Mouse (Mus musculus) right cerebral cortex, adult 18-20 months (tissue): ENCODE data around the gene Kcnq1.

Experiments used
- DNase-seq: peaks from one replicate; pipeline ENCODE4 v3.0.0; 2022; ENCODE audit warnings: mixed read lengths

Kcnq1 gene

DNA sequence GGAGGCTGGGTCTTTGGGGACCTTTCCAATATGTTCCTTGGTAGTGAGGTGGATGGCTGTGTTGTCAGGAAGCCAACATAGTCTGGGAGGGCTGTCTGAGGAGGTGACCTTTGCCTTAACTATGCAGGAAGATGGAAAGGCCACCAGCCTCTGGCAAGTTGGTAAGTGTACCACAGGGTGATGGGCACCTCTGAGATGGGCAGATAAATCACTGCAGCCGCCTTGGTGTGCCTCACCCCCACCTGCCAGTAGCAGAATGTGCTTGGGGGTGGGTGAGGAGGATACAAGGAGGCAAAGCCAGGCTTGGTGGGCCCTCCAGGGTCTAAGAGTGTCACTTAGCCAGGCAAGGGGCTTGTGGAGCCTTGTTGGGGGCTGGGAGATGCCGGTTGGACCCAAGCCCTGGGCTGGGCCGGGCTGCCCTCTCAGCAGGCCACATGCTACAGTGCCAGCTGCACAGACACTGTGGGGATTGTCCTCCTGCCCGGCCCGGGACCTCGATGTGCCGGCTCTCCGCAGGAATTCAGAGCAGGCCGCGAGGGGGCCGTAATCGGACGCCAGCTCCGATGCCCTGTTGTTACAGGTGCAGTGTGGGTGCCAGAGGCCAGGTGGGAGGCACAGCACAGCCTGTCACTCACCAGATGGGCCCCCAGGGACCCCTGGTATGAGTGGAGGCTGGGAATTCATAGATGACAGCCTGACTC is 223.1 kb downstream of the Kcnq1 start:
- peak; percentile 43 for DNase-seq

DNA sequence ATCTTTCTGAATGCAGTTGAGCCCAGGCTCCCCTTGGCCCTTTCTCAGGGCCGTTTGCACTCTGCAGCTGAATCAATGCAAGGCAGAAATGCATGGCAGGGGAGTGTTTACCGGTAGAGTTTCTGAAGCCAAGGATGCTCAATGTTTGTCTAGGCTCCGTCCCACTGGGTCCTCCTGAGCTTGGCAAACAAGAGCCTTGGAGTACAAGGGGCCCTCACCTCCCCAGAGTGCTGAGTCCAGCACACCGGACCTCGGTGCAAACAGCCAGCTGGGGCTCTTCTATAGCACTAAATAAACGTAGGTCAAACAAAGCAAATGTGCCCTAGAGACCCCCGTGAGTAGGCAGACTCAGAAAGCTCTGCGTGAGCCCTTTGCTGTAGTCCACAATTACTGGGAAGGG is 226.9 kb downstream of the Kcnq1 start:
- DNase-seq = no peak

DNA sequence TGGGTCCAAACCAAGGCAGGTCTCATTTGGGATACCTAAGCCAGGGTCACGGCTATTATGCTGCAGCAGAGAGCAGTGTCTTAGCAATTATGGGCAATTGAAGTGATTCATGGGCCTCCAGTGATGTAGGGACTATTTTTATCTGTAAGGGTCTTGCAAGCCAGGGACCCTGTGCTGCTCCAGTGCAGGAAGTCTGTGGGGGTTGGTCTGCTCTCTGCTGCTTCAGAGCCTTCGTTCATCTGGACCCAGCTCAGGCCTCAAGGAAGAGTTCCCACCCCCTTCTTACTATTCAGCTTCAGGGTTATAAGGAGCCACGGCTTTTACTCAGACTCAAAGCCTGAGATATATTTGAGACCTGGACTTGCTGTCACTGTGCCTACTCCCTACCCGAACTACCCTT is 227.4 kb downstream of the Kcnq1 start:
- no peak for DNase-seq

DNA sequence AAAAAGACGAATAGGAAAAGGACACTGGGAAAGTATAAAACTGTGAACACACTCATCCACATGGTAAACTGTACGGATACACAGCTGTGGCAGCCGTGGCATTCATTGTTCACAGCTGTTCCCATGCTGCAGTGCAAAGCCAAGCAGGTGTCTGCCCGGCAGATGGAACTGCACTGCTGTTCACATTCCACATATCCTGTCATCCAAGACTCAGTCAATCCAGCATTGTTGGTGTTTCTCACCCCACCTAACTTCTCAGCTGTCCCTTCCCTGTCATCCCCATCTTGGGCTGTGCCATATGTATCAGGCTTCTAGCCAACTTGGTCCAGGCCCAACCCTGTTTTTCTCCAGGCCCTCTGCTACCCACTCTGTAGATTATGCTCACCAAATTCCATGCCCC is 232.5 kb downstream of the Kcnq1 start:
- DNase-seq = no peak

DNA sequence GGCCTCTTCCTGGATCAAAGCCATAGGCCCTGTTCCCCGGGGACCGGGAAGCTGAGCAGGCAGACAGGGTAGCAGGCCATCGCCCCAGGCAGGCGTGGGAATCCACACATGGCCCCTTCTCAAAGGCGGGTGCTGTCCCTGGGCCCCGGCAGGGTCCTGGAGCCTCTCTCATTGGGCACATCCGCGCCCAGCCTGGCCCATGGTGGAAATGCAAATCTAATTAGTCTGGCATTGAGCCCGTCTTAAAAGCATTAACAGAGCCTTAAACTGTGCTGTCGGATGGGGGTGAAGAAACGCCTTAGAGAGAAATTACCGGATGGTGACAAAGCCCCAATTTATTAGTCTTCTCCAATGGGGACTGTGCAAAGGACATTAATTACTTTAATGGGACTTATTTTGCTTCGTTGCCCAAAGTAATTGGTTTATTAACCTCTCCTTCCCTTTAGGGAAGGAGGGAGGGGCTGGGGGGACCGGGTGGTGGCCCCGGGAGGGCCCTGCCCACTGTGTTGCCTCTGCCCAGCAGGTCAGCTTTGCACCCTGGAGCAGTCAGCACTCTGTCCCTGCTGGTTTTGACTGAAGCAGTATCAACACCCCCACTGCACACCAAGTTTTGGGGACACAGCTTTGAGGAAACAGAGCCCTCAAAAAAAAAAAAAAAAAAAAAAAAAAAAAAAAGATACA is 234.6 kb downstream of the Kcnq1 start:
- DNase-seq = no peak

DNA sequence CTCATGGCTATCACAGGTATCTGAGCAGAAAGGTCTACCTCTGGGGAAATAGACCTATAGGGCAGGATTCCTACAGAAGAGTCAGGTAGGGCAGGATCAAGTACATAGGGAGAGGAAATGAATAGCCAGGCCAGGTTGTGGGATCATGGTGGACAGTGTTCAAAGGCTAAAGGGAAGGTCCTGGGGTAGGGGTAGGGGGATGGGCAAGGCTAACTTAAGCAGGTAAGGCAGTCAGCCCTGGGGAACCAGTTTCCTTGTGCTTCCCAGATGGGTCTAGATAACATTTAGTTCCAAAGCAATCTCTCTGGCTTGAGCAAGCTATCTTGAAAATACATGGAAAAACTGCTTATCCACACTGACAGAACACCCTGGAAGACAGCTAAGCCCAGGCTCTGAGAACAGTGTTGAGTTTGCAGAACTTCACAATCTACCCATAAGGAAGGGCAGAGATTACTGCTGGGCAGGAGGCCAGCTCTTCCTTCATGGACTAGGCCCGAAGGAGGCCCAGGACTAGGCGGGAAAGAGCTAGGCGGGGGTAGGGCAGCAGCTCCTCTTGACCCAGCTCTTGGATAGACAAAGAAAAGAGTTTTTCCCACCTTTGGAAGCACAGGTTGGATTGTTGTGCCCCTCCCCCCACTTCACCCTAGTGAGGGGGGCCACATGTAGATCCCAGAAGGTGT is 235.3 kb downstream of the Kcnq1 start:
- no peak for DNase-seq

DNA sequence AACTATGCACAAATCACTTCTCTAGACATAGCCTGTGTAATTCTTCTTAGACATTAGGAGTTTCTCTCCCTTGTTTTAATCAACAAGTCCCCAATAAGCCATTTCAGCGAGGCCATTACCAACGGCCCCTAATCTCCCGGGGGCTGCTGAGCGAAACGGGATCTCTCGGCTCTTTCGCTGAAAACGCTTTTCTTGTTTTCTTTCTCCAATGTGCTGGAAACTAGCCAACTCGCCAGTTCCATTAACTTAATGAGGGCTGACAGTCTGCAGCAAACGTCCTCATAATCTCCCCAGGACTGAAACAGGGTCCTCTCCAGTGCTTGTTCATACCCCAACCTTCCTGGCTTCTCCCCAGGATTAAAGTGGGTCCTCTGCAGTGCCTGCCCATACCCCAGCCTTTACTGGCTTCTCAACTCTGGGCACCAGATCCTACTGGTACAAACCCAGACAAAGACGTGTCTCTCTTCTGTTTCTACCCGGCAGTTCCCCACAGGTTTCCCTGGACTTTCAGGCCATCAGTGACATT is 237.7 kb downstream of the Kcnq1 start:
- DNase-seq = no peak

DNA sequence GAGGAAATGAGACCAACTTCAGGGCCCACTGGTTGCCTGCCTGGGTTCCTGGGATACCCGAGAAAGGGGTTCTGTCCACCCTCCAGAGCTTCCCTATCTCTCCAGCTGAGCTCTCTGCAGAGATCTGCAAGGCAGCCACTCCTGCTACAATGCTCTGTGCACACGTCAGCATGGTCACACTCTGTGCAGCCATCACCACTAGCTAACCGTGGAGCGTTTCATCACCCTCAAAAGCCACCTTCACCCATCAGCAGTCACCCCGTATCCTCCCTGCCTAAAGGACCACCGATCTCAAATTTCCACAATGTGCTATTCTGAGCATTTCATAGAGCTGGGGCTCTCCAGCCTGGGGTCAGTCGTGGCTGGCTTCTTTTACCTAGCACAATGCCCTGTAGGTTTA is 243.1 kb downstream of the Kcnq1 start:
- no peak for DNase-seq

DNA sequence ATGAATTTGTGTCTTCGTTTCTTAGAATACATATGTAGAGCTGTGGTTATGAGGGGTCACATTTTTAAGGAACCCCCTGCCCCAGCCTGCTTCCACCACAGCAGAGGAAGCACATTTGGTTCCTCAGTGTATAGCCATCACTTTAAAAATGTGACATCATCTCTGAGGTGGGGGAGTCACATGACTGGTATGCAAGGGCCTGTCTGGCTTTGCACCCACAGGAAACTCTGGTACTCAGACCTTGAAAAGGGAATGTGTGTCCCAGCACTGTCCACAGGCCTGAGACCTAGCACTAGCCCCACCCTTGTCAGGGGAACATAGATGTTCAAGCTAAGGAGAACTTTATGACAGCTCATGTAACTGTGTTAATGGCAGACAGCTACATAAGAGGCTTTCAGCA is 243.7 kb downstream of the Kcnq1 start:
- DNase-seq = no peak

DNA sequence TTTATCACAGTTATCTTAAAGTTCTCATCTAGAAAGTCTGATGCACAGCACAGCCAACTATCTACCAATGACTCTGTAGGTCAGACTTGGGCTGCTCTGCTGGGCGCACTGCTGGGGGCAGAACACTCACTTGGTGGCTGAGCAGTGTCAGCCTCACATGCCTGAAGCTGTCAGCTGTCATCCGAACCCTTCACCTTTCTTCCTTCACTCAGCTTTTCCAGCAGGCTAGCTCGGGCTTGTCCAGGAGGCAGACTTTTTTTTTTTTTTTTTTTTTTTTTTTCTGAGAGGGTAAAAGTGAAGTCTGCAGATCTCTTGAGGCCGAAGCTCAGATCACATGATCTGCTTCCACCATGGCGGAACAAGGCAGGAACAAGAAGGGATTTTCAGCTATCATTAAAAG is 249.7 kb downstream of the Kcnq1 start:
- DNase-seq = no peak

DNA sequence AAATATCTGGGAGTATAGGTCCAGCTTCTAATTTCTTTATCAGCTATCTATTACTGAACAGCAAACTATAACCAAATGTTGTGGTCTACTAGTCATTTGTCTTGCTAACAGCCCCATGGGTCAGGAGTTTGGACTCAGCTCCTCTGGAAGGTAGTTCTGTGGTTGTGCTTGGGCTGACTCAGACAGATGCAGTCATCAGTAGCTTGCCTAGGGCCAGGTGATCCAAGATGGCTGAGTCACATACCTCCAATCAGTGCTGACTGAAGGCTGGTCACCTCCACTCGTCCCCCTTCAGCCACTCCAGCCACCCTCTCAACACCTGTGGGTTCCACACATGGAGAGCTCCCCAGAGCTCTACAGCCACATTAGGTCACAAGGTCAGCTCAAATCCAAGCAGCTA is 250.9 kb downstream of the Kcnq1 start:
- no peak for DNase-seq

DNA sequence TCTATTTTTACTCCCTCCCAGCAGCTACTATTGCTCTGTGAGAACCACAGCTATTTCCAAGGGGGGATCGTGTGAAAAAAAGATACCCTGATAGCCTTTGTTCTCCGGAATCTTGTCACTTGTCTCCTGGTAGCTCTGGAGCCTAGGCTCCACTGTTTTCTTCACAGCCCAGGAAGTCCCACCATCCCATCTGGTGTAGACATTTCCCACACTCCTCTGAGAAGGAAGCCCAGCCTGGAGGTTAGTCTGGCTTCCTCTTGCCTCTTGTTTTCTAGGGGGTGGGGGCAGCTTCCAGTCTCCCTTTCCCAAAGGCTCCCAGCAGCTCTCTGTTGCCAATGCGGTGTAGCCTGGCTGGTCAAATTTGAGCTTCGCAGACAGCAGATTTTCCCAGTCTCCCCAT is 251.7 kb downstream of the Kcnq1 start:
- DNase-seq = no peak

DNA sequence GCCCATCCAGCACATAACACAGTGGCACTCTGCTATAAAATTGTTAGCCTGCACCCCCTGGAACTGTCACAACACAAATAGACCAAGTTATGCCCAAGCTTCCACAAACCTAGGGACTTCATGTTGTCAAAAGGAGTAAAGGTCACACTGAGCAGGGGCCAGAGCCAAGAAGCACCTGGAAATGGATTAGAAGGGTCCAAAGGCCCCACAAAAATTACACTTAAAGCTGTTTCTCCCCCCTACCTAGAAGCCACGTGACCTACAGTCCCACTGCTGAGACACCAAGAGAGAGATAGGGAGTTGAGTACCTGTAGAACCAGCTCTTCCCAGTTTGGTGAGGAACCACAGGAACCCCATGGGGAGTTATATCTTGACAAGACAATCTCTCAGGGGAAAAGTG is 253.6 kb downstream of the Kcnq1 start:
- DNase-seq = no peak

DNA sequence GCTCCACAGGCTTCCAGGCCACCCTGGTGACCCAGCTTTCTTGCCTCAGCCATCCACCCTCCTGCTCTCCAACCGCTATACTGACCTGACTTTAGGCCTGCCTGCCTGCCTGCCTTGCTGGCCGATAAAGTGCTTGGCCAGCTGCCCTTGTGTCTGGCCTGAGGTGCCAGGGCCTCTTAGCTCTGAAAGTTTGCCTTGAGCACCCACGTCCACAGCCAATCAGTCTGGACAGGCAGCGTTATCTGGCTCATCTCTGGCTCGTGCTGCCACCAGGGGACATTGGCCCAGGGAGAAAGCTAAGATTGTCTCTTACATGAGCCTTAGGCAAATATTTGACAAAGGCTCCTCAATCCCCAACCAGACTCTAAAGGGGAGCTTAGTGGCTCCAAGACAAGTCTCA is 254.6 kb downstream of the Kcnq1 start:
- DNase-seq = no peak

DNA sequence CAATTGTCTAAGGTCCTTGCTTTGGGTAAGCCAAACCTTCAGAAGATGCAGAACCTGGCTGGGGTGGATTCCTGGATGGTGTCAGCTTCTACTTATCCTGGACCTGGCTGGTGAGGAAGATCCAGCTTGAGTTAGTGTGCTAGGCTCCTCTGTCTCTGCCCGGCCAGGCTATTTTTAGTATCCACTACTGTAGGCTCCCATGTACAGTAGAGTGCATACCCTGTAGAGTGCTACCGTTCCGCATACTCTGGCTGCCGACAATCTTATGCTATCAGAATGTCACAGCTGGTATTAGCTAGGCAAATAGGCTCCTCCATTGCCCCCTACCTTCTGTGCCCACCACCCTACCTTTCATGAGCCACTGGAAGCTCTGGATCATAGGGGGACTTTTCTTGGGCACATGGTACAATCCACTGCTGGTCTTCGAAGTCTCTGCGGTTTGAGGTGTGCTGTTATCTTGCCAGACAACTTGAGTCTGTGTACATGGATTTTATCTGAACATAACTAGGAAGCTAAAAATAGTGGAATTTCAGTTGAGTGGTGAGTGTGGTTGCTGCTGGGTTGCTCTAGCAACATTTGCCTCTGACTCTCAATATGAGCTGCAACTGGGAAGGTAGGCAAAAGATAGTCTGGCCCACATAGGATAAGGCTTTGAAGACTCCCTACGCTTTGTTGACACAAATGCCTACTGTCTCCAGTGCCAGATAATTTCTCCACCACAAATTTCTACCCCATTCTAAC is 258.1 kb downstream of the Kcnq1 start:
- DNase-seq = no peak

DNA sequence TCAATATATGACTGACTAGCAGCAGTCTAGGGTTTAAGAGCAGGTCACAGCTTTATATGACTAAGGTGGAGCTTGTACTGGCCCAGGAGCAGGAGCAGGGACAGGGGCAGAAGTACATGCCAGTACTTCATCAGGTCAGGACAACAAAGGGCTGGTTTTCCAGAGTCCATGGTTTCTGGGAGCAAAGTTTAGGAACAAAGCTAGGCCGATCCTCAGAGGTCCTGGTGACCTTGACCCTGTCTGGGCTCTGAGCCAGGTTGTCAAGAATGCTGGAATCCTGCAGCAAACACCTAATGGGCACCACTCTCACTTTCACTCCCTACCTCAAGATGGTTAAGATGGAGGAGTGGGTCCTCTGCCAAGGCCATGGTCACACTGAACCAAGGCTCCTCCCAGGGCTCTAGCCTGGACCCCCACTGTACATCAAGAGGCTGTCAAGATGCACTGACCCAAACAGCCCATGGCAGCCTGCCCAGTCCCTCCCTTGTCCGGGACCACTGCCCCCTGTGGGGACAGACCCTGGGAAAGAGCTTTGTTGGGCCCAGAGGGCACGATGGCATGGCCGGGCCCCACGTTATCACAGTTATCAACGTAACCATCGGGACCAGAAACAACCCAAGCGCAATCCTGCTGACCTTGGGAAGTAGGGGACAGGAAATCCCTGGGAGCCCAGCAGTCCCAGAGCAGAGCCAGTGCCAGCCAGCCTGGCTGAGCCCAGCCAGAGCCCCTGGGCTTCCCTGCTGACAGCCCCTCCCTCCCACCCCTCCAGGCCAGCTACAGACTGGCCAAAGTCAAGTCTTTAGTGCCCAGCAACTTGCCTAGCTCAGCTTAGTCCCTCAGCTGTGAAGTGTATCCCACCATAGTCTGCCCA is 259.0 kb downstream of the Kcnq1 start:
- no peak for DNase-seq

DNA sequence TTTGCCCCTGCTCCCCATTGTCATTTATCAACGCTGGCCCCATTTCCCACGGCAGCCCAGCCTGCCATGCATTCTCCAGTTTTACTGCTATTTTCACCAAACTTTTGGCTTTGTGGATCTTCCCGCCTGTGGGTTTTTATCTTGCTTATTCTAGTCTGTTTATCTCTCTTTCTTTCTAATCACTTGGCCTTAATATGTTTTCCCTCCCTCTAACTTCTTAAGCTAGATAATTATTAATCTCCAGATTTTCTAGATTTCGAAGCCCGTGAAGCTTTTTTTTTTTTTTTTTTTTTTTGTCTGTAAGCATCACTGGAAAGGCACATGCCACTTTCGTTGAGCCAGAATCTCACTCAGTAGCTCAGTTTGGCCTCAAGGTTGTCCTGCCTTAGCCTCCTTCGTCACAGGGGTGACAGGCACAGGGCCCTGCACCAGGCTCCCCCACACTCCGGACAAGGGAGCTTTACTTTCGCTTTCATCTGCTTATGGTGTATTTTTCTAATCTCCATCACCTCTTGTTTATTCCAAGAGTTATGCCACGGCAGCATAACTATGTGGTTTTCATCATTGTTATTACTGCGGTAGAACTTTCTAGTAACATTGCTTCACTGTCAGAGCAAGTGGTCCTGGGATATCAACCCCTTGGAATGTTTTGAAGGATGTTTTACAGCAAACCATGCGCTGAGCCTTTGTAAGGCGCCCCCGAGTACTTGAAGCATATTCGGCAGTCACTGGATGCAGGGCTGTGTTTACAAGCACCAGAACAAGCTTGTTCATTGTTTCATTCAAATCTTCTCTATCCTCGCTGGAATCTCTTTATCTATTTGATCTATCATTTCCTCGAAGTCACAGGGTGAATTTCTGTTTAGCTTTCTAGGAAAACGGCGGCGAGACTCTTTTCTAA is 261.5 kb downstream of the Kcnq1 start:
- no peak for DNase-seq

DNA sequence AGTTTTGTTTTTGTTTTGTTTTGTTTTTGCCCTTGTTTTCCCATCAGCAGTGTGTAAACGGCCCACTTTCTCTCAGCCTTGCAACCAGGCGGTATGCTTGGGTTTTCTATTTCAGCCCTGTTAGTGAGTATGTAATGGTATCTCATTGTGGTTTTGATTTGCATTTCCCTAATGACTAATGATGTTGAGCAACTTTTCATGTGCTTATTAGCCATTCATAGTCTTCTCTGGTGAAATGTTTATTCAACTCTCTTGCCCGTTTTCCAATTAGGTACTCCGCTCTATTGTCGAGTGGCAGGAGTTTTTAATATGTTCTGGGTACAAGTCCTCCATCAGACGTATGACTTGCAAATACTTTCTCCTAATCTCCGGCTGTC is 262.1 kb downstream of the Kcnq1 start:
- DNase-seq = no peak

DNA sequence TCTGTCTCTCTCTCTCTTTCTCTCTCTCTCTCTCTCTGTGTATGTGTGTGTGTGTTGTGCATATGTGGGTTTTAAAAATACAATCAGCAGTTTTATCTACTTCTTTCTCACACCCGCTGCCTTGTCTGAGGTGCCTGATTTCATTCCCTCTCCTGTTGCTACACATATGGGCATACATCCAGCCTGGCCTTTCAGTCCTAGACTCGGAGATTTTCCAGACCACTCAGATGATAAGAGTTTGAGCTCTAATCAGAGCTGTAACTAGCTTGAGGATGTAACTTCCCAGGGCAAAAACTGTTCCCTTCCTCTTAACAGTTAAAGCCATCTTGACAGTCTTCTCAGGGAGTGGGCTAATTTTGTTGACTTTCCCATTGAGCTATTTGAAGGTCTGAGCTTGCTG is 265.2 kb downstream of the Kcnq1 start:
- DNase-seq = no peak

DNA sequence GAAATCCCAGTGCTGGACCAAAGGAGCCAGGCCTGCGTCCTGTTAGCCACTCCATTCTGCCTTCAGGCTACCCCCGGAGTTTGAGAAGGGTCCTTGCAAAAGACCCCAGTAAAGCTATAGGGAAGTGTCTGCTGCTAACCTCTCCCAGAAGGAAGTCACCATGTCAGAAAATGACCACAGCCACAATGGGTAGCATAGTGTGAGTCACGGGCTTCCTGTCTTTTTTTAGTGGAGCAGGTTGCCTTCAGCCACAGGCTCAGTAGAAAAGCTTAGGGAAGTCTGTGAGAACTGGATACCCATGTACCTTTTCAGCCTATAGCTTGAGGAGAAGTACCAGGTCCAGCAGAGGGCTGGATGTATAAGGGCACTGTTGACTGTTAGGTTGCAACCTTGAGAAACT is 267.1 kb downstream of the Kcnq1 start:
- DNase-seq = no peak

DNA sequence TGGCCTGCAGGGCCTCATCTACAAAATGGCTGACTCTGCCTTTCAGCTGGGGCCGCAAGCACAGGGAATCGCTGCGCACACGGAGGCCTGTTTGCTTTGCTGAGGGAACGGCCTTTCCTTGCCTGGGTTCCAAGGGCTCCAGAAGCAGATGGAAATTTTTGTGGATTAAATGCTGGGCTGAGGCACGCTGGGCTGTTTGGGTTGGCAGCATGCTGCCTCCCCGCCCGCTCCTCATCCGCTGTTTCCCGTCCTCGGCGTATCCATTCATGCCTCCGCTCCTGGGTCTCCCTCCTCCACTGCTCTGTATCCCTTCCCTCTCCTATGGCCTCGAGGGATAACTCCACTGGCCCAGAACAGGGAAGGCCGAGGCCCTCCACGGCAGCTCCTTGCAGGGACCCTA is 269.8 kb downstream of the Kcnq1 start:
- no peak for DNase-seq
